Mouse (Mus musculus): ENCODE data around the gene Azin2. TPM values are rescaled to one million over a fixed set of nuclear protein-coding genes. Genes with fewer than 3 reads are reported as not detected.
A peak's percentile ranks its signal among the peaks of the same experiment; 100 is the strongest.

Gene Azin2
- polyA plus RNA-seq, 1 experiment from 2014 or later, result 6.8 TPM

- 65% methylated on average over 8 of the region's 8 CpGs for WGBS
- no peak overlapping the region for H3K27ac ChIP-seq
- H3K36me3 ChIP-seq, result no peaks in the 10 kb centered on the region
- no peak overlapping the region for H3K9ac ChIP-seq
- H3K4me1 ChIP-seq (replicated peaks), result peaks cover 36% of the 10 kb centered on the region
- H3K9me3 ChIP-seq (replicated peaks), result no peaks in the 10 kb centered on the region
- ATAC-seq (replicated peaks; ENCODE audit: insufficient number of reproducible peaks, insufficient read depth, low FRiP score, low read depth), result no peak
- no peak overlapping the region for H3K4me3 ChIP-seq
- no peak overlapping the region for H3K4me2 ChIP-seq
- H3K27me3 ChIP-seq, result peaks cover 14% of the 10 kb centered on the region
Measured at GRCm38 (mm10) chr4:128958849-128959248, 3.4 kb downstream of the Azin2 start.

- Histone ChIP-seq H3K4me3 (no peak overlapping the region), H3K27me3 (peaks cover 10% of the 10 kb centered on the region; the same call in 1 of the 2 replicates), H3K4me2 (no peak overlapping the region), H3K9ac (no peak overlapping the region), H3K36me3 (no peaks in the 10 kb centered on the region), H3K27ac (peak overlapping the region; percentile 54), H3K4me1 (replicated peaks) (peaks cover 35% of the 10 kb centered on the region), H3K9me3 (replicated peaks) (no peaks in the 10 kb centered on the region)
- WGBS, result 71% methylated on average over 11 of the region's 11 CpGs
- no peak for ATAC-seq (replicated peaks; ENCODE audit: insufficient number of reproducible peaks, insufficient read depth, low FRiP score, low read depth)
Measured at GRCm38 (mm10) chr4:128958156-128958555, 4.1 kb downstream of the Azin2 start.

GRCm38 (mm10) chr4:128957155-128957911 lies 4.9 kb downstream of the Azin2 start:
- Histone ChIP-seq H3K27me3 (peaks cover 5% of the 10 kb centered on the region), H3K9ac (no peak overlapping the region), H3K36me3 (no peaks in the 10 kb centered on the region), H3K4me3 (no peak overlapping the region), H3K4me2 (peak overlapping the region; percentile 19; the same call in 1 of the 2 replicates), H3K9me3 (replicated peaks) (no peaks in the 10 kb centered on the region), H3K27ac (peak overlapping the region; percentile 54), H3K4me1 (replicated peaks) (peaks cover 28% of the 10 kb centered on the region)
- no peak; the same call in 1 of the 2 replicates for ATAC-seq (replicated peaks; ENCODE audit: insufficient number of reproducible peaks, insufficient read depth, low FRiP score, low read depth)
- WGBS, result 21% methylated on average over 11 of the region's 11 CpGs

DNA sequence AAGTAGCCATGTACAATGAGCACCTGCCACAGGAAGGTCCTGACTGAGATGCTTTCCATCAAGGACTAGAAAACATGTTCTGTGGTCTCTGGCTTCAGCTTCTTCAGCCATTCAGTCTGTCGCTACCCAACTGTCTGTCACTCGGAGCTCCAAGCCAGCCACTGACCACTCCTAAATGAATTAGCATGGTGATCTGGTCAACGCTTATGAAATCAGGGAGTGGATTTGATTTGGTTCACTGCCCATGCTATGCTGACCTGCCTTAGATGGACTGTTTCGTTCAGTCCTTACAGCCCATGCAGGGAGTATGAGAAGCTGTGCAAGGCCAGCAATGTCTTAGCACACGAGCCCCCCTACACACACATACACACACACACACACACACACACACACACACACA lies 8.4 kb downstream of the Azin2 start:
- Histone ChIP-seq H3K9me3 (replicated peaks) (no peaks in the 10 kb centered on the region), H3K9ac (no peak overlapping the region), H3K4me1 (replicated peaks) (peaks cover 17% of the 10 kb centered on the region), H3K27me3 (peaks cover 7% of the 10 kb centered on the region), H3K27ac (no peak overlapping the region), H3K36me3 (no peaks in the 10 kb centered on the region), H3K4me2 (no peak overlapping the region), H3K4me3 (no peak overlapping the region)
- ATAC-seq (replicated peaks; ENCODE audit: insufficient number of reproducible peaks, insufficient read depth, low FRiP score, low read depth), result no peak
- WGBS, result 82% methylated on average over 5 of the region's 5 CpGs

GRCm38 (mm10) chr4:128950461-128950860 lies 11.8 kb downstream of the Azin2 start:
- Histone ChIP-seq H3K4me3 (no peak overlapping the region), H3K4me2 (no peak overlapping the region), H3K36me3 (no peaks in the 10 kb centered on the region), H3K9me3 (replicated peaks) (no peaks in the 10 kb centered on the region), H3K9ac (no peak overlapping the region), H3K27ac (no peak overlapping the region), H3K4me1 (replicated peaks) (peaks cover 5% of the 10 kb centered on the region), H3K27me3 (peaks cover 7% of the 10 kb centered on the region)
- ATAC-seq (replicated peaks; ENCODE audit: insufficient number of reproducible peaks, insufficient read depth, low FRiP score, low read depth), result no peak
- 73% methylated on average over 5 of the region's 5 CpGs for WGBS

DNA sequence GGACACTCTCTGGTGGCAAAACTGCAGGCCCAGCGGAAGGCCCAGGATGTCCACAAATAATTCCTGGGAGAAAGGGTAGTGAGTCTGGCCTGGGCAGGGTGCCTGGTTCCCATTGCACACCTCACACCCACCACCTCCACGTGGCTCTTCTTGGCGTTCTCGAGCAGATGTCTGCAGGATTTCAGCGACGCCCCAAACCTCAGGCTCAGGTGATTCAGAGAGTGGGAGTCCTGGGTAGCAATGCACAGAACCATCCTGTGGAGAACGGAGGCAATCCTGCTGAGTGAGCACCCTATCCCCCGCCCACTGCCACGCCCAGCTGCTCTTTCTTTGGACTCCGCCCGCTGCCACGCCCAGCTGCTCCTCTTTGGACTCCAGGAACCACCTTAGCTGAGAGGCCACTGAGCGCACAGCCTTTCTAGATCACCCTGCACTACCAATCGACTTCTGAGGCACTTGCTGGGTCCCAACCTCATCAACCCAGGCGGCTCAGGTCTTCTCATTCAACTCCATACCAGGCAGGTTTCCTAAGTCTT lies 12.7 kb downstream of the Azin2 start:
- 31% methylated on average over 15 of the region's 15 CpGs for WGBS
- H3K27ac ChIP-seq, result no peak overlapping the region
- no peak for ATAC-seq (replicated peaks; ENCODE audit: insufficient number of reproducible peaks, insufficient read depth, low FRiP score, low read depth)

GRCm38 (mm10) chr4:128948137-128948674 lies 14.0 kb downstream of the Azin2 start:
- Histone ChIP-seq H3K4me2 (no peak overlapping the region), H3K9me3 (replicated peaks) (no peaks in the 10 kb centered on the region), H3K27me3 (peaks cover 7% of the 10 kb centered on the region), H3K4me3 (no peak overlapping the region), H3K27ac (no peak overlapping the region), H3K4me1 (replicated peaks) (peaks cover 5% of the 10 kb centered on the region), H3K9ac (no peak overlapping the region), H3K36me3 (no peaks in the 10 kb centered on the region)
- ATAC-seq (replicated peaks; ENCODE audit: insufficient number of reproducible peaks, insufficient read depth, low FRiP score, low read depth), result no peak
- WGBS, result 35% methylated on average over 6 of the region's 6 CpGs

More for the DNA sequence above, 12.7 kb downstream of the Azin2 start:
- H3K4me3 ChIP-seq, result no peak overlapping the region
- peaks cover 5% of the 10 kb centered on the region for H3K4me1 ChIP-seq (replicated peaks)
- no peak overlapping the region for H3K4me2 ChIP-seq
- H3K27me3 ChIP-seq, result peaks cover 7% of the 10 kb centered on the region
- no peak overlapping the region for H3K9ac ChIP-seq
- no peaks in the 10 kb centered on the region for H3K9me3 ChIP-seq (replicated peaks)
- H3K36me3 ChIP-seq, result no peaks in the 10 kb centered on the region

- Histone ChIP-seq H3K4me1 (replicated peaks) (peaks cover 5% of the 10 kb centered on the region), H3K9ac (no peak overlapping the region), H3K4me2 (peak overlapping the region; percentile 35), H3K27me3 (peaks cover 7% of the 10 kb centered on the region), H3K9me3 (replicated peaks) (no peaks in the 10 kb centered on the region), H3K4me3 (no peak overlapping the region), H3K27ac (no peak overlapping the region), H3K36me3 (no peaks in the 10 kb centered on the region)
- no peak; the same call in 1 of the 2 replicates for ATAC-seq (replicated peaks; ENCODE audit: insufficient number of reproducible peaks, insufficient read depth, low FRiP score, low read depth)
- 18% methylated on average over 18 of the region's 18 CpGs for WGBS
Measured at GRCm38 (mm10) chr4:128947326-128947933, 14.8 kb downstream of the Azin2 start.

DNA sequence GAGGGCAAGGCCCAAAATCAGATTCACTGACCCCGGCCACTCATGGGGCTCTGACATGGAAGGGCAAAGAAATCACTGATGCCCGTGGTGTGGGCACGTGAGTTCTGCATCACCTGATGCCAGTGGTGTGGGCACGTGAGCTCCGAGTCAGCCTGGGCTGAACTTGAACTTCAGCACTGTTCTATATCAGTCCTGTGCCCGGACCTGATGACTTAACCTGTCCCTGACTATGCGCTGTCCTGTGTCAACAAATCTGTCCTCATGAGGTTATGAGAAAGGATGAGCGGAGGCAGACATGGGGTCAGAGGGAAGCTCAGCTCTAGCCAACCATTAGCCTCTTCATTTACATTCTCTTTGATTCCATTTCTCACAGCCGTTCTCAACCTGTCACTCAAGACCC lies 15.5 kb downstream of the Azin2 start:
- no peaks in the 10 kb centered on the region for H3K36me3 ChIP-seq
- no peak overlapping the region for H3K4me3 ChIP-seq
- ATAC-seq (replicated peaks; ENCODE audit: insufficient number of reproducible peaks, insufficient read depth, low FRiP score, low read depth), result no peak
- H3K27ac ChIP-seq, result no peak overlapping the region
- H3K27me3 ChIP-seq, result peaks cover 7% of the 10 kb centered on the region; the same call in 1 of the 2 replicates
- no peaks in the 10 kb centered on the region for H3K9me3 ChIP-seq (replicated peaks)
- H3K4me2 ChIP-seq, result no peak overlapping the region
- WGBS, result 83% methylated on average over 9 of the region's 9 CpGs
- H3K9ac ChIP-seq, result no peak overlapping the region
- H3K4me1 ChIP-seq (replicated peaks), result peaks cover 5% of the 10 kb centered on the region

GRCm38 (mm10) chr4:128942346-128942745 lies 19.9 kb downstream of the Azin2 start:
- WGBS, result 43% methylated on average over 3 of the region's 3 CpGs

DNA sequence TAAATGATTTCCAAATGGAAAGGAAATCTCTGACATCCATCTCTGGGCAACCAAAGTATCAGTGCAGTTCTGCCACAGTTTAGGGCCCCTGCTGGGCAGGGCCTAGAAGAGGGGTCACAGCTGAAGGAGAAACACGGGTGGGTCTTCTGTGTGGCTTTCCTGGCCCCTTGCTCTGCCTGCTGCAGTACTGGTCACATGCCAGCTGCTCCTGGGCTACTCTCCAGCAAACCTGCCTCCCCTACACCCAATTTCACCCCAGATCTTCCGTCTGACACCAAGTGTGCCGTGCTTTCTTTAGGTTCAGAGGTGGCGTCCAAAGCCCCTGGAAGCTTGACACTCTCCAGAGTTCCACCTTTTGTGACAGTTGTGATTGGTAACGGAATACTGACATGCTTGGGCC lies 26.6 kb downstream of the Azin2 start:
- peaks cover 3% of the 10 kb centered on the region; the same call in 1 of the 2 replicates for H3K4me1 ChIP-seq (replicated peaks)
- no peak overlapping the region for H3K9ac ChIP-seq
- no peaks in the 10 kb centered on the region for H3K9me3 ChIP-seq (replicated peaks)
- H3K4me2 ChIP-seq, result no peak overlapping the region
- H3K4me3 ChIP-seq, result no peak overlapping the region
- no peaks in the 10 kb centered on the region for H3K36me3 ChIP-seq
- H3K27me3 ChIP-seq, result no peaks in the 10 kb centered on the region; the same call in 1 of the 2 replicates
- 45% methylated on average over 5 of the region's 5 CpGs for WGBS
- no peak for ATAC-seq (replicated peaks; ENCODE audit: insufficient number of reproducible peaks, insufficient read depth, low FRiP score, low read depth)
- H3K27ac ChIP-seq, result no peak overlapping the region

More at GRCm38 (mm10) chr4:128942346-128942745, 19.9 kb downstream of the Azin2 start:
- no peak for ATAC-seq (replicated peaks; ENCODE audit: insufficient number of reproducible peaks, insufficient read depth, low FRiP score, low read depth)
- Histone ChIP-seq H3K4me1 (replicated peaks) (peaks cover 1% of the 10 kb centered on the region), H3K27me3 (no peaks in the 10 kb centered on the region), H3K36me3 (no peaks in the 10 kb centered on the region), H3K4me3 (no peak overlapping the region), H3K9me3 (replicated peaks) (no peaks in the 10 kb centered on the region), H3K27ac (no peak overlapping the region), H3K4me2 (no peak overlapping the region), H3K9ac (no peak overlapping the region)

All from heart, embryonic 15.5 days (tissue).